Mouse (Mus musculus): ENCODE measurements around the gene Tmem43.

Tmem43 gene

DNA sequence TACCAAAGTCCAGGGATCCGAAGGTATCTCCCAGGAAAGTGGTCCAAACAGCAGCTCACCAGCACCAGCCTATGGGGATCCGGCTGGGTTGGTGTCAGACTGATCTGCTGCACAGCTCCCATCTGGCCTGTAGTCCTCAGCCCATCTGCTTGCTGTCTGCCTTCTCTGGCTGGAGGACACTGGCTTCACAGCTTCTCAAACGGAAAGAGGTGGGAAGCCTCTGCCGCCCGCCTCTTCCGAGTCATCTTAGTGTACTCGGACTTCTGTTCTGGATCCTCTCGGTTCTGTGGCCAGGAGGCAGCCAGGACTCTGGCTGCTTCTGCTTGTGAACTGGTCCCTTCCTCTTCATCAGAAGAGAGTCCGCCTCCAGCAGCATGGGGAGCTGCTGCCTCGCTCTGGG is 16.4 kb downstream of the Tmem43 start:
- no peak for DNase-seq (ENCODE audit: low read depth)

DNA sequence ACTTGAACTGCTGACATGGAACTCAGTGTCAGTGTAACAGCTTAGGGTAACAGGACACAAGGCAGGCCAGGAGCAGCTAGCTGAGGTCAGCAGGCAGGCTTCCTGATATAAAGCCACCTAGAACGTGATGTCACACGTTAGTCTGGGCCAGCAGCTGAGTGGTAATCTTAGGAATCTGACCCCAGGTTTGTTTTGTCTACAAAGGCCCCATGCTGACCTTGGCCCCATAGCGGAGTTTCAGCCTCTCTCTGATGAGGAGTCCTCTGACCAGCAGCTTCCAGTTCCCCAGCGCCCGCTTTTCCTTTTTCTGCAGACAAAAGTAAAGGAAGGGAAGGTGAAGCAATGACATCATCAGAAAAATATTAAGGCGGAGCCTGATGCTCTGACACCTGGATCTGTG is 17.5 kb downstream of the Tmem43 start:
- peak; percentile 16 for DNase-seq (ENCODE audit: low read depth)

DNA sequence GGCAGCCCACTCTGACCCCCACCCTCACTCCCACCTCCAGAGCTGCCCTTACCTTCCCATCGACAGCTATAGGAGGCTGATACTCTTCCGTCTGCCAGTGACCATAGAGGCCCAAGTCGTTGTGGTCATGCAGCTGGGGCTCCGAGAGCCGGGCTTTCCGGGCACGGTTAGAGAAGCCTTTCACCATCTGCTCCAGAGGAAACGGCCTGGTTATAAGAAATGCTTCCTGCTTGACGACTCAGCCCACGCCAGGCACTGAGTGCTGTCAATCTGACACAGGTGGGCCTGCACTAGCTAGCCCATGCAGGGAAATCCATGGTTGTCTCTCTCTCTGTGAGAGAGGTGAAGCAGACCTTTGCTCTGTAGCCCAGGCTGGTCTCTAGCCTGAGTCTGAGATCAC is 19.6 kb downstream of the Tmem43 start:
- peak; percentile 91 for DNase-seq (ENCODE audit: low read depth)

DNA sequence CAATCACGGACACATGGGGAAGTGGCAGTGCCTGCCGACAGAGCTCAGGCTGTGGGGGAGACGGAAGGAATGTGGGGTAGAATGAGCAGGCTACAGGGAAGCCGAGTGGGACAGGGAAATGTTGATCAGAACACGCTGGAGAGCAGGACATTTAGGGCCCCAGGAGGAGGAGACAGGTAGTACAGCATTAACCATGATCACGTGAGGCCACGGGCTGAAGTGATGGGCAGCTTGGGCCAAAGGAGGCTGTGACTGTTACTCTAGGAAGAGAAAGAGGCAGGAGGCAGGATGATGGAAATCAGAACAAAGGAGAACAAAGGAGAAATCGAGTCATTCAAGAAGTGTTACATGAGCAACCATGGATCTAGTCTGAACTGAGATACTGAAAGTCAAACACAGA is 21.0 kb downstream of the Tmem43 start:
- no peak for DNase-seq (ENCODE audit: low read depth)

DNA sequence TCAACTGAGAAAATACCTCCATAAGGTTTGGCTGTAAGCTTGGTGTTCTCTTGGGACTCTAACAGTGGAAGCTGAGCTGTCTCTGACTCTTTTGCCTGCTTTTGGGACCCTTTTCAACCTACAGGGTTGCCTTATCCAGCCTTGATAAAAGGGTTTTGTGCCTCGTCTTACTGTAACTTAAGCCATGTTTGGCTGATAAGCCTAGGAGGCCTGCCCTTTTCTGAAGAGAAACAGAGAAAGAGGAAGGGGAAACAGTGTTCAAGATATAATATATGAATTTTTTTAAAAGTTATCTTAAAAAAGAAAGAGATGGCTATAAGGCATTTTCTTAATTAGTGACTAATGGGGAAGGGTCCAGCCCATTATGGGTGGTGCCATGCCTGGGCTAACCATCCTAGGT is 29.8 kb downstream of the Tmem43 start:
- no peak for DNase-seq (ENCODE audit: low read depth)

DNA sequence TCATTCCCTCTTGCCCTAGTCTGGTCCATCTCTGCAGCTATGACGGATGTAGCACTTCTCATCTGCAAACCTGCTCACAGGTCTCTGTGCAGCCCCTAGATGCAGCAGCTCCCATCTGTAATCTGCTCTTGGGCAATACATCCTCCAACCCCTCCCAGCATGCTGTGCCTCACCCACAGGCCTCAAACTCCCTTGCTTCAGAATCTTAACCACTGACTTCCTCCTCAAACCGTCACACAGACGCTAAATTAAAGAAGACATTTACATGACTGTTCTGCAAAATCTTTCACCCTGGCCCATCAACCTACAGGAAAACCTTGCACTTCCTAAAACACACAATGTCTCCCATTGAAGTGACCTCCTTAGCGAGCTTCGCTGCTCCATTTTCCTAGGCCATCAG is 32.5 kb downstream of the Tmem43 start:
- DNase-seq (ENCODE audit: low read depth): peak; percentile 95

DNA sequence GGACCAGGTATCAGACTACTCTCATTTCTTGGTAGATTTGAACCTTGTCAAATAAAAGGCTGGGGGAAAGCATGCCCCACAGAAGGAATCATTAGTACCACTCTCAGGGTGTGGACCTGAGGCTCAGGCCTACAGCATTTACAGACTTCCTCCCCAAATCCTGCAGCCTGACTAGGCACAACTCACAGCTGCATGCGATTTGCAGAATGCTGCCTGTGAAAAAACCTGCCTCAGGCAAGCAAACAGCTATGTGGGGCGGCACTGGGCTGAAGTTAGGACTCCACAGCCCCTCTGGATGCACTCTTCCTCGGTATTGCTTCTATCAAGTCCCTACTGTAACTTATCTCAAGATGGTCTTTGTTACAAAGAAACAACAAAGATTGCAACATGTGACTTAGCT is 34.5 kb downstream of the Tmem43 start:
- DNase-seq (ENCODE audit: low read depth): no peak

DNA sequence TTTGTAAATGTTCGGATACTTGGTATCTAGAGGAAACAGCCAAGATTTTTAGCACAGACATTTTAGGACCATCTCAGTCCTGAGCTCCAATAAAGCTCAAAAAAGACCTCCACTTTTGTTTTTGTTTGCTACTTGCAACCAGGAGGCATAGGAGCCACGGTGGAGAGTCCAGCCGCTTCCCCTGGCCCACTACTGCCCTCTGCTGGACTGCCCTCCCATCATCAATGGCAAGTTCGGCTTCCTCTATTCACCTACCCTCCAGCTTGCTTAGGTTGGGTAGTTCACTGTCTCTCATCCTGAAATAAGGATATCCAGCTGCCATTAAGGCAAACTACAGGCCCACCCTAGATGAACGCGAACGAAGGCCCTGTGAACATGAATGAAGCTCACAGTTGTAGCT is 35.8 kb downstream of the Tmem43 start:
- peak; percentile 84 for DNase-seq (ENCODE audit: low read depth)

DNA sequence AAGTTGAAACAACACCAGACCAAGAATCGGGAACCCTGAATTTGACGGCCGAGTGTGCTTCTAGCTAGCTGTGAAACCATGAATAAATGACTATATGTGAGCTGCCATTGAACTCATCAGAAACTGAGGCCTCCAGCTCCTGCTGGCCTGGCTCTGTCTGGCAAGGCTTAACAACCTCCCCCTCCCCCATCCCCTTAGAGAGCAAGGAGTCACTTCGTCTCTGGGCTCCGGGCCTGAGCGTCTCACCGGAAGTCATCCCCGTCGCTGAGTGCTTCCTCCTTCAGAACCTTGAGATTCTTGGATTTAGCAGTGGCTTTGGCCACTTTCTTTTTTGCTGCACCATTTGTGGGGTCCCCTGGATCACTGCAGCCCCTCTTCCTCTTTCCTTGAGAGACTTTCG is 36.7 kb downstream of the Tmem43 start:
- no peak for DNase-seq (ENCODE audit: low read depth)

DNA sequence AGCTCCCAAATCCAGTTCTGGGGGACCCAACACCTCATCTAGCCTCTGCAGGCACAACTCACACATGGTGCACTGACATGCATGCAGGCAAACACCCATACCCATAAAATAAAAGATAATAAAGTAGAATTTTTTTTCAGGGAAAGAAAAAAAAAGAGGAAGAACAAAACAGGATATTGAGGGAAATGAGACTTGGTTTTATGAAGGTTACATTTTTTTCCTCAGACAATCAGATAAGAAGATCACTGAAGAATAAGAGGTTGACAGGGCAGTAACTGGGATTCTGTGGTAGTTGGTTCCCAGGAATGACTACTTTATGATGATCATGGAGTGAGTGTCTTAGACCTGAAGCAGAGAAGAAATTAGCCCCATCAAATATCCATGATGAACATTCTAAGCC is 40.6 kb downstream of the Tmem43 start:
- peak; percentile 12 for DNase-seq (ENCODE audit: low read depth)

DNA sequence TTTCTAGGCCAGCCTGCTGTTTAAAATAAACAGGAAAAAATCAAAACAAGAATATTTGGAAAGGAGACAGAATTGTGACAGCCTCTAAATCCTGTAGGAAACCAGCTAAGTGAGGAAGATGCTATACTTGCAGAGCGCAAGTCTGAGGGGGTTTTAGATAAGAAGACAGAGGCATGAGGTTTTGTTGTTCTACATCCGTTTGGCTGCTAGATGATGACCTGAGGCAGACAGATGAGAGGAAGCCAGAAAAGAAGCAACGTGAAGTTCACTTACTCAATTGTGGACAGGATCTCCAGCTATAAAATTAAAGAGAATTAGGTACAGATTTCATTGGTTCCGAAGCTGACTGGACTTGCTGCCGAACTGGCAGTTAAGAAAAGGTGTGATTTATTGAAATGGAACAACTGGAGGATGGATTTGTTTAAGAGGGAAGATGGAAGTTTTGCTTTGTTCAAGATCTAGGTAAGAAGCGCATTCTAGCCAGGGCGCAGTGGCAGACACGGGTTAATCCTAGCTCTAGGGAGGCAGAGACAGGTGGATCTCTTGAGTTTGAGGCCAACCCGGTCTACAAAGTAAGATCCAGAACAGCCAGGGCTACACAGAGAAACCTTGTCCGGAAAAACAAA is 41.3 kb downstream of the Tmem43 start:
- peak; percentile 52 for DNase-seq (ENCODE audit: low read depth)

DNA sequence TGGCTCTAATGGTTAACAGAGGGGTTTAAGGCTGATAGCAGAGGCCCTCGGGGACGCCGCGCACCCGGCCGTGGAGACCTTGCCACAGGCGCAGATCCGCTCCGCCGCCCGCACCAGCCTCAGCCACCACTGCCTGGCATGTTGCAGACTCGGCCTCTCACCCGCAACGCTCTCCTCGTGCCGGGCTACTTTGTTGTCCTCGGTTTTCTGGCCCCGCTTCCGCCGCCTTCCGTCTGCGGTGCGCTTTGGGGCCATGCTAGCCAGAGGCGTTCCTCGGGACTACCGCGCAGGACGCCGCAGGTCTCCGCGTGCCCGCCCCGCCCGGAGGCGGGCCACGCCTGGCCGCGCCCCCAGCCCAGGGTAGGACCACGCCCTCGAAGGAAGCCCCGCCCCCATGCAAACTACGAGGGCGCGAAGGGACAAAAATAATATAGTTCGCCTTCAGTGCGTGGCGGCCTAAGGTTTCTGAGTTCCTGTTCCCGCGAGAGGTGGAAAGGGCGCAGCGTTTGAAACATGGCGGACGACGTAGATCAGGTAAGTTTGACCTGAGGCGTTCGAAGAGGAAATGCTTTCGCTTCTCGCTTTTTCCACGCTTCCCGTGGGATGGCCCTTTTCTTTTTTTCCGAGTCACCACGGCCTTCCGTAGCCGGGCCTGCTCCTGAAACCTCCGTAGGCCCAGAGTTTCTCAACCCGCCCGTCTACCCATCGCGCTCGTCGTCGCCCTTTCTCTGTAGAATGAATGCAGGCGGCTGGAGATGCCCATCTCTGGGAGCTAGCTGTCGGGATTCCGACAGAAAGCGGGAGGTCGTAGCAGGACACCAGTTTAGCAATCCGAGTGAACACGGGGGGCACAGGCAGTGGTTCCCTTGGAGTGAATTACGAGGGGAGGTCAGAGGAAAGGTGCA is 42.3 kb downstream of the Tmem43 start, which contains the start of the genes Xpc and Lsm3:
Xpc (minus strand) TSS at position 344 of the 905 bp plus-strand sequence.
Lsm3 (plus strand) TSS at position 384 of the 905 bp plus-strand sequence.
- DNase-seq (ENCODE audit: low read depth): peak; percentile 96

DNA sequence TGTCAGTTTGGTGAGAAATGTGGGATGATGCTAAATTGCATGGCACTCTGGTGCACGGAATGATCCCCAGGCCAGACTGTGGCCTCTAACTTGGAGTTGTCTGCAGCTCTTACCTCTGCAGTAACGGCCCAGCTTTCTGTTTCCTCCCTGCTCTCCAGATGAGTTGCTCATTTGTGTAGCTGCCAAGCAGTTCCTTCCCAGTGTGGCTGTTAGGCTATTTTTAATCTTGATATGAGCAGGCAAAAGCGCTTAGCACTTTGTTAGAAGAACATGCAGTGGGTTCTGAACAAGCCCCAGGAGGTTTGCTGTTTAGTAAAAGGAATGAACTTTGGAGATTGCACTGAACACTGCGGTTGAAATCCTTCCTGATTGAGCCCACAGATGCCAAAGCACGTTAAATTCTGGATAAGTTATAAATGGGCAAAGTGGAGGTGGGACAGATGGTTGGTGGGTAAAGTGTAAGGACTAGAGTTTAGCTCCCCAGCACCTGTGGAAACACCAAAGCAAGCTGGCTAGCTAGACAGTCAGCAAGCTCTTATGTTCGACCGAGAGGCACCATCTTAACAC is 45.0 kb downstream of the Tmem43 start:
- DNase-seq (ENCODE audit: low read depth): peak; percentile 10

DNA sequence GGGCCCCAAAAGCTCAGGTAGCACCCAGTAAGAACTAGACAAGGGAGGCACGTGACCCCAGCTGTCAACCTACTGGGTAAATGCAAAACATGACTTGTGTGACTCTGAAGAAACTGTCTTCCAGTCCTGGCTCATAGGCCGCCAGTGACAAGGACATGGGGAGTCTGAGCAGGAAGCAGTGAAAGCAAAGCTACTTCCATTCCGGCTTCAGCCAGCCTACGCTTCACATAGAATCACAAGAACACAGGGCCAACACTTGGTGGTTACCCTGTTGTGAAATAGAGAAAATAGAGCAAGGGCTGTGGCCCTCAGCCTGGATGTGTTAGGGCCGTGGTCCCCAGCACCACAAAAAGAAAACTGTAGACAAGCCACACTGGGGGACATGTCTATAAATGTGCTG is 49.3 kb downstream of the Tmem43 start:
- DNase-seq (ENCODE audit: low read depth): no peak

DNA sequence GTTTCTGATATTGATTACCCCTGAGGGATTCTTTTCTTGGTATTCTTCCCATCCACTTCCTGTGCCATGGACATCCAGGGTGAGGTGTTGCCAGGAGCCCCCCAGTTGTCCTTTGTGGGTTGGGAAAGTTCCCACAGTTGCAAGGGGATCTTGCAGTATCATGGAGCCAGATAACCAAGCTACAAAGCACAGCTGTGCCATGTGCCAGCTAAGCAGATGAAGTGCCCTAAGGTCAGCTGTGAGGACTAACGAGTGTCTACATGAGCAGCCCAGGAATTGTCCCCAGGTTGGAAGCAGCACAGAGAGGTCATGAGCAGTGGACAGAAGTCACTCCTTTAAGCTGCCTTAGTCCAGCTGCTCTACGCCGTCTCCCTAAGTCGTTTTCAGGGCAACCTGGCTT is 52.0 kb downstream of the Tmem43 start:
- DNase-seq (ENCODE audit: low read depth): no peak

DNA sequence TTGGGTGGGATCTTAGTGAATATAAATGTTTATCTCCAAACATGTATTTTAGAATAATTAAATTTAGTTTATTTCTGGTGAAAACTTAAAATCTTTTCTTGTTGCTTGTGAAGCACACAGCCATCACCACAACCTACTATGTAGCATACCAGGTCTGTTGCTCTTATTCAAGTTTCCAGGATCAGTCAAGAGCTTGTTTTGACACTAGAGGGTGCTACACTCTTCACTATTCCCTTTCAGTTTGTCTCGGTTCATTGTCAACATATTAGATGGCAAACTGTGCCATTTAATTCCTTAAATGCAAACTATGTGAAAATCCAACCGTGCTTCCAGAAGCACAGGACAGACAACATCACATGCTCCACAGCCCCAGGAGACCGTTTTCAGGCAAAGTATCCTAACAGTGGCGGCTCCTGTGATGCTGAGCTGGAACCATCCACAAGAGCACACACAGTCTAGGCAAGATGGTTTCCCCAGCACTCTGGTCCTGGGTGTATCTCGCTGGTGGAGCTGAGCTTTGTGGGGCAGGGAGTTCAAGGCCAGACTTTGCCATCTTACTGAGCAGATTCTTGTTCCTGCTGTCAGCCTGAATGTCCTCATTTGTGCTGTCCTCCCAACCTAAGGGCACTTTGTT is 53.8 kb downstream of the Tmem43 start:
- peak; percentile 64 for DNase-seq (ENCODE audit: low read depth)

DNA sequence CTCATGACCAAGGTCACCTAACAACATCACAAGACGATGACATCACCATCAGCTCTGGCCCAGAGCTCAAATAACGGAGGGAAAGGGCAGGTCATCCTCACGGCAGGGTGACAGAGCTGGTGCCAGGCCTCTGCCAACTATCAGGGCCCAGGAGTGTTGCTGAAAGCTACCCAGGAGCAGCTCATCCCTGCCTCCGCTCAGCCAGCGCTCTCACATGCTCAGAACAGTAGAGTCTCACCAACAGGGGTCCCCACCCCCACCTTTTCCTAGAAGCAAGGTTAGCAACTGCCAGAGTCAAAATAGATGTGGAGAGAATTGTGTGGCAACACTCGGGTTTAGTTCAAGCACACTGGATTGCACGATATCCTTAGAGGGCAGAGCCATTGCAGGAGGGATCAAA is 54.8 kb downstream of the Tmem43 start:
- DNase-seq (ENCODE audit: low read depth): no peak

DNA sequence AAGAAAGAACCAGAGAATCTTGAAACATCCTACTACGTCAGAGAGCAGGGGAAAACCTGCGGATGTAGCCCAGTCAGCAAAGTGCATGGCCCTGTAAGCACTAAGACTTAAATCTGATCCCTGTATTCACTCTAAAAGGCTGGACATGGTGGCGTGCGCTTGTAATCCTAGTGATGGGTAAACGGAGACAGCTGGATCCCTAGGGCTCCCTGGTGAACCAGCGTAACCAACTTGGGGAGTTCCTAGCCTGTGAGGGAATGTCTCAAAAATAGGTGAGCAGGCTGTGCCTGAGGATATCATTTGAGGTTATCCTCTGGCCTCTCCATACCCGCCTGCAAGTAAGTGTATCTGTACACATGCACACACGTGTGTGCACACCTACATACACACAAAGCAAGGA is 57.2 kb downstream of the Tmem43 start:
- no peak for DNase-seq (ENCODE audit: low read depth)

DNA sequence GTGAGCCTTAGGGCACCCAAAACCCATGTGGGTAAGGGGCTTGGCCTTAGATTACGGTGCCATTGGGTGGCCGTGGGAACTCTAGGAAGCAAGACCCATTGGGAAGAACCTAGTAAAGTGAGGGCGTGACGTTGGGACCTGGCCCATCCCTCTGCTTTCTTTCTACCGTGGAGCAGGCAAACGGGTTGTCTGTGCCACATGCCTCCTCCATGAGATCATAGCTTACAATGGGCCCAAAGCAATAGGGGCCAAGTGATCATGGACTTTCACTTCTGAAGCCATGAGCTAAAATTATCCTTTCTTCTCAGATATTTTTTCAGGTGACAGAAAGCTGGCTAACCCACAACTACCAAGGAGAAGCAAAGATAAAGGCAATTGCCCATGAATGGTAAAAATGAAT is 57.8 kb downstream of the Tmem43 start:
- DNase-seq (ENCODE audit: low read depth): no peak

DNA sequence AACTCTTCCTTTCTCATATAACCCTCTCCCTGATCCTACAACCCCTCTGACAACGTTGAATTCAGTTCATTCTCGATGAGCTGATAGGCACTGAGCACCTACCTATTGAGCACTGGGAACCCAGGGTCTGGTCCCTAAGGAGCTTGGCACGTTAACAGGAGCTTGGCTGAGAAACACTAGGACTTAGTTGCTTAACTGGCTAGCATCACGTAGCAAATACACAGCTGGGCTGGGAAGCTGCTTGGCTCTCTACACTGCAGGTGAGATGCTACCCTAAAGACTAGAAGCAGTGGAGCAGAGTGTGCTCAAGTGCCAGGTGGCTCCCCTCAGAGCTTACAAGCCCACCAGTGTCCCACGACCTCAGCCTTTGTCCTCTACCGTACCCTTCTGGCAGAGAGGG is 59.2 kb downstream of the Tmem43 start:
- DNase-seq (ENCODE audit: low read depth): no peak

DNA sequence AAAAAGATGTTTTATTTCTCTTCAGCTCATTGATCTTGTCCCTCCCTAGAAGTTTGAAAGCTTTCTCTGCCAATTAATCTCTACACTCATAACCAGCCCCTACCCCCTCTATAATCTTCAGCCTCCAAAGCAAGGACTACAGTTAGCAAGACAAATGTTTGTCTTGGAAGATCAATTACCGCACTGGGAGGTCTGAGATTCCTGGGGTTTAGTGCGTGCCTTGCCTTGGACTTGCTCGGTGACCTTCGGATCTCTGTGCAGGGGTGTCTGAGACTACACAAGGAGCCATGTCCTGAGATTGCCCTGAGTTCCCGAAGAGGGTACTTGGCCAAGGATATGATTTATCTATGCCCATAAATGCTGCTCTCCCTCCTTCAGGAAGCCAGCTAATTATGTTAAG is 59.9 kb downstream of the Tmem43 start:
- no peak for DNase-seq (ENCODE audit: low read depth)

DNA sequence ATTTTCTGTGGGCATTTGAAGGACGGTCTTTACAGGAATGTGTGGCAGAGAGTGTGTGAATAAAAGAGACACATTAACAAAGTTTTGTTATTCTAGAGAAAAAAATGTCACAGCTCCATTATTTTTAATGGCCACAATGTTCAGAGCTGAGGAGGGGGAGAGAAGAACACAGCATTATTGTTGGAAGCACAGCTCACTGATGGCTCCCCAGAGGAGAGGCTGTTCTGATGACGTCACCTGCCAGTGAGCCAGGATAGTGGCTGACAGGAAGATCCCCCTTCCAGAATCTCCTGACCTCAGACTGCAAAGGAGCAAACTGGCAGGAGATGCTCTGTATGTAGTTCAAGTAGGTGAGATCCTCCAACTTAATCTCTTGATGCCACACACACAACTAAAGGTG is 60.3 kb downstream of the Tmem43 start:
- no peak for DNase-seq (ENCODE audit: low read depth)

DNA sequence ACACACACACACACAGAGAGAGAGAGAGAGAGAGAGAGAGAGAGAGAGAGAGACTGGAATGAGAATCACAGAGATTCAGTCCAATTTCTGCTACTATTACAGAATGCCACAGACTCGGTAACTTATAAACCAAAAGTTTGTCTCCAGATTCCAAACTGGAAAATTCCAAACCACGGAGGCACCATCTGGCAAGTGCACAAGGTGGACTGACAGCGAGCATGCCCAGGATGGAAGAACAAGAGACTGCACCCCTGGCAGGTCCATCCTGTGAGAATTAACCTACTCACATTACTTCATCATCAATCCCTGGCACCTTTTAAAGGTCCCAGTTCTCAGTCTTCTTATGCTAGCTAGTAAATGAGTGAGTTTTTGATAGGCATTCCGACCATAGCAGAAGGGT is 60.8 kb downstream of the Tmem43 start:
- DNase-seq (ENCODE audit: low read depth): no peak

Data from 416B (cell line).